Mouse (Mus musculus): ENCODE data around the gene Vmn2r40.
"Not testable (repeated sequence)": the region's sequence is repeated elsewhere in the genome, so short reads cannot be mapped to it uniquely, and the experiment has no call there.

Gene Vmn2r40

GRCm38 (mm10) chr7:8931335-8931734 is at the start of gene Vmn2r40:
TSS of gene Vmn2r40 (minus strand) at chr7:8931435.
- not testable (repeated sequence) for ATAC-seq (ENCODE audit: insufficient number of reproducible peaks, low FRiP score, low TSS enrichment)
